Mouse (Mus musculus): Measurements from ENCODE around the gene Dnaaf1.

DNA sequence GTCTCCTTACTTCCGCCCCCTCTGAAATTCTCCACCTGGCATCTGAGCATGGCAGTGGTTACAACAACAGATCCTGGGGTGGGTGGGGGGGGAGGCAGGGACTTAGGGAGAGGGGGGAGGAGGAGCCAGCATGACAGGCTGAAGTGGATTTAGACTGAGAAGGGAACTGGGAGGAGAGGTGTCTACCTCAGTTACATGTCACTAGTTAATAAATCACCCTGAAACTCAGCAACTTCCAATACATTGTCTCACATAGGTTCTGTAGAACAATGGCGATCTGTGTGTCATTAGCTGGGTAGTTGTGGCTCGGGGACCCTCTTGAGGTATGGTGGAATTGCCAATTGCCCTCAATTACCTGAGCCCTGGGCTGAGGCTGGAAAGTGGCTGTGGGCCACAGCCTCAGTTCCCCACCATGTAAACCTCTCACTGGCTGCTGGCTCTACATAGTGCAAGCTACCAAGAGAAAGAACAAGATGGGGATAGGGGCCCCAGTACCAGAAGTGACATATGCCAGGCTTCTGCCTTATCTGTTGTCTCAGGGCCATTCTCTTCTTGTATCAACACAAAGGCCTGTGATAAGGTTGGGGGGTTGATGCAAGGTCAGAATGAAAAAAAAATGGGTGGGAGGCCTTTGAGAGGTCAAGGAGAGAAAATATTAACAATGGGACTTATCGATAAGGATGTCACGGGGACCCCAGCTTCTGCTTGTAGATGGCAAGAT, 5.6 kb downstream of the Dnaaf1 start:
- no peak for TF ChIP-seq CTCF (IDR thresholded peaks at IDR 0.05; ENCODE audit: low read depth, low read length)
- TF ChIP-seq POLR2A (IDR thresholded peaks at IDR 0.05; ENCODE audit: borderline replicate concordance, low read depth, low read length), result no peak
